Mouse (Mus musculus) gastrocnemius, postnatal 25 days (tissue): Measurements from ENCODE around the gene Nat8f2. TPM values are rescaled to one million over a fixed set of nuclear protein-coding genes. Genes with fewer than 3 reads are reported as not detected.

Experiments
- DNase-seq: peaks from one replicate; pipeline ENCODE4 v3.0.0; 2022
- total RNA-seq, 2 experiments: library from RNA; stranded (reverse); gene quantifications; 1 replicate in 1 of 2; 2 replicates in 1 of 2; pipeline ENCODE4 v1.2.3; 2021

Nat8f2 gene
- total RNA-seq, 2 experiments from 2014 or later = 0.08 TPM; not detected in 1

DNA sequence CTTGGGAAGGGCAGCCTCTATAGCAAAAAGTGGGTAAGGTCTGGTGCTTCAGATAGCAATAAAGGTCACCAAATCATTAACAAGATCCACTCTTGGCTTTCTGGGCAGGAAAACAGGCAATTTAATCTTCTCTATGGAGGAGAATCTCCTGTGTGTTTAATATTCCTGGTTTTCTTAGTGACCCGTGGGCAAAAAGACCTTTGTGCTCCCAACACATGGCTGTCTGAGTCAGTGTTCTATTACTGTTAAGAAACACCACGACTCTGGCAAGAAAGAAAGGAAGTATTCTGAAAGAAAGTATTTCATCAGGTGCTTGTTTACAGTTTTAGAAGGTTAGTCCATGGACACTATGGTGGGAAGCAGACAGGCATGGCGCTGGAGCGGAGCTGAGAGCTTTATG, 46.7 kb downstream of the Nat8f2 start:
- no peak for DNase-seq

DNA sequence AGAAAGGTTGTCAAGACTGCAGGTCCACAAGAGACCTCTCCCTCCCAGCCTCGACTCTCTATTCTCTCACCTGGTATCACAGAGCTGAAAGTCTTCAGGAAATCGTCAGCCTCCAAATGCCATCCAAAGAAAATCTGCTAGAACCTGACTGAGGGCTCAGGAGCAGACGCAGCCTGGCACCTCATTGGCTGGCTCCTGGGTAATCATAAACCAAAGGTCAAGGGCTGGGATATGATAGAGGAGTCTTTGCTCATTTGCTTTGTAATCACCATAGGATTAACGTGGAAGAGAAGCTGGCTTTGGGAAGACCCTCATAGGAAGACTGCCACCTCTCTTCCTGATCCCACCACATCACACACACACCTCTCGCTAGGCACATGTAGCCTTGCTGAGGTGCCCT, 48.1 kb downstream of the Nat8f2 start, which contains the start of the genes Nat8f6 and Nat8f5:
Gene Nat8f6 (minus strand): TSS at position 118 of the 400 bp plus-strand sequence.
Gene Nat8f5 (minus strand): TSS at position 136 of the 400 bp plus-strand sequence.
- no peak for DNase-seq

DNA sequence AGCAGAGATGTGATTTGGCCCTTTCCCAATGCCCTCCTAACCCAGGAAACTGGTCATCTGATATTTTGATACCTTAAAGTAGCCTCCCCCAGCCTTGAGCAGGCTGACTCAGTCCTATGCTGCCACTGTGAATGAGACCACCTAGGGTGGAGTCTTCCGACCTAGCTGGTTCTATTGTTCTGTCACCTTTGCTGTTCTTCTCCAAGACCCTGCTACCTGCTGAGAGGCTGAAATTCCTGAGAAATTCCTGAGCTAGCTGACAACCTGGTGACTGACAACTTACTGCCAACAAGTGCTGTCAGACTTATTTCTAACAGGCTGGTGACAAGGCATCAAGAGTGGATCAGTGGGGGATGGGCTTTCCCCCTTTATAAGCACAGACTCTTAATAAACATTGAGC, 50.6 kb downstream of the Nat8f2 start:
- DNase-seq = no peak

Other genes with a start within 250 kb of the Nat8f2 start
- gene Nat8f7, start 156.0 kb downstream of the Nat8f2 start, total RNA-seq = under 1 TPM in 1 of 2 experiments, not detected in 1; 0.16 TPM
- under 1 TPM in 1 of 2 experiments, not detected in 1; 0.46 TPM for gene Nat8f3, start 103.4 kb downstream of the Nat8f2 start, total RNA-seq
- gene Nat8f6, start 48.2 kb downstream of the Nat8f2 start, total RNA-seq = under 1 TPM in 1 of 2 experiments, not detected in 1; 0.46 TPM
- not detected for gene Nat8f5, start 48.2 kb downstream of the Nat8f2 start, total RNA-seq
- not detected for gene Nat8, start 37.1 kb downstream of the Nat8f2 start, total RNA-seq
- under 1 TPM; 0.18 to 0.24 TPM for gene Nat8f4, start 35.7 kb upstream of the Nat8f2 start, total RNA-seq
- 10 to 100 TPM; 17.2 to 19.1 TPM for gene Tprkb, start 42.7 kb upstream of the Nat8f2 start, total RNA-seq
- 1 to 10 TPM; 1.6 to 2.5 TPM for gene Nat8f1, start 46.5 kb upstream of the Nat8f2 start, total RNA-seq
- gene Dusp11, start 92.5 kb upstream of the Nat8f2 start, total RNA-seq = 10 to 100 TPM; 34.9 TPM
- gene Figla, start 147.0 kb upstream of the Nat8f2 start, total RNA-seq = not detected
- under 1 TPM; 0.10 to 0.13 TPM for gene Add2, start 159.5 kb upstream of the Nat8f2 start, total RNA-seq